Mouse (Mus musculus): ENCODE measurements around the gene Mxi1.
A peak's percentile ranks its signal among the peaks of the same experiment; 100 is the strongest.

Gene Mxi1

DNA sequence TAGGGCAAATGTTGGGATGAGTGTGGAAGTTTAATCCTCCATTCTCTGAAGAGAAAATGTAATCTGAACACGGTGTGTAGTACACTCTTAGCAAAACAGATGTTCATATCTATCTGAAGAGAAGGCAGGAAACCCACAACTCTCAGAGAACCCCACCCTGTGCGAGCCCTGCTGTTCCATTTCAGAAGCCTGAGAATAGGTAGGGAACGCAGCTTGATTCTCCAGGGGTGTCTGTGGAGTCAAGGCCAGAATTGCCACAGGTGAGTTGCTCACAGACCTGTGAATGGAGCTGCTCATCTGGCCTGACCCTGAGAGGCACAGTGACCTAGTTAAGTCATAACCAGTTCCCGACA lies 10.5 kb upstream of the Mxi1 start:
- no peak for DNase-seq (ENCODE audit: low read depth, low spot score)

GRCm38 (mm10) chr19:53303382-53303781 lies 6.9 kb upstream of the Mxi1 start:
- DNase-seq (ENCODE audit: low read depth, low spot score): no peak

GRCm38 (mm10) chr19:53305621-53306020 lies 4.7 kb upstream of the Mxi1 start:
- DNase-seq (ENCODE audit: low read depth, low spot score): no peak

DNA sequence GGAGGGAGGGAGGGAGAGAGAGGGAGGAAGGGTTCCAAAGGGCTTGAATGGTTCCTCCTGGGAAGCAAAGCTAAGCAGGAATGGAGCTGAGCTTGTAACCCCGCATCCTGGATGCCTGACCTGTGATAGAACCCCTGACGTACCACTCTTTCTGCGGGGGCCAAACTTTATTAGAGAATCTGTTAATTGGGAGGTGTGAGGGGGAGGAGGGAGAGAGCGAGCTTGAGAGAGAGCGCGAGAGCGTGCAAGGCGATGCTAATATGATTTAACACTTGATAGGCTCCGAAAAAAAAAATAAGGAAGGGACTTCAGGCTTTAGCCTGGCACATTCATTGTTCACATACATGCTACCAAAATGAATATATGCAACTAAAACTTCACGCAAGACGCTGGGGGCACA lies 3.6 kb upstream of the Mxi1 start:
- no peak for DNase-seq (ENCODE audit: low read depth, low spot score)

DNA sequence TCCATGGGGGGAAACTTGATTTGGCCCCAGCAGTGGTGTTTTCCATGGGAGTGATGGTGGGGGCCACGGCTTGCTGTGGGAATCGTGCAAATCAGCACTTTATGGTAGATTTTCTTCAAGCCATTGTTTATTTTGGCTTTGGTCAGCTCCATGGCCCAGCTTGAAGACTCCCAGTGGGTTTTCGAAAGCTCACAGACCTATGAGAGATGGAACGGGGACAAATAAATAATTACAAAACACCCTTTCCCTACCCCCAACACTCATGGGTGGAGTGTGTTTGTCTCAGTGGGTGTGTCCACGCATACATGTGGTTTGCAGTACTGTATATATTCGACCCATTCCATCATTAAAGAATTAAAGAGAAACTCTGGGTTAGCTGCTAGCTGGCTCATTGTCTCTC lies 3.1 kb upstream of the Mxi1 start:
- no peak for DNase-seq (ENCODE audit: low read depth, low spot score)

DNA sequence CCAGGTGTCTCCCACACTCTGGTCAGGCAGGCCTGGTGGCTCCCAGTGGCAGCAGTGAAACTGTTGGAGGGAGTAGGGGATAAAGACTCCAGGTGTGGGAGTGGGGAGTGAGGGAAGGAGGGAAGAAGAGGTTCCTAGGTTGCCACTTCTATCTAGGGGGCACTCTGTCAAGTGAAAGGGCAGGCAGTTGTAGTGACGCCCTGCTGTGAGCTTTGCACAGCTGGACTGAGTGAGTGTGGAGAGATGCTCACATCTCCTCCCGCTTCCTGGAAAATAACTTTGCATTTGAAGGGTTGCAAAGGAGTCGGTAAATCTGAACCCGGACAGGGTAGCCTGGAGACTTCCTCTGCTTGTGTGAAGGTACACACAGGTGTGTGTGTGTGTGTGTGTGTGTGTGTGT lies 687 bp upstream of the Mxi1 start:
- no peak for DNase-seq (ENCODE audit: low read depth, low spot score)

GRCm38 (mm10) chr19:53310771-53311523 lies 629 bp downstream of the Mxi1 start:
- peak; percentile 51 for DNase-seq (ENCODE audit: low read depth, low spot score)

DNA sequence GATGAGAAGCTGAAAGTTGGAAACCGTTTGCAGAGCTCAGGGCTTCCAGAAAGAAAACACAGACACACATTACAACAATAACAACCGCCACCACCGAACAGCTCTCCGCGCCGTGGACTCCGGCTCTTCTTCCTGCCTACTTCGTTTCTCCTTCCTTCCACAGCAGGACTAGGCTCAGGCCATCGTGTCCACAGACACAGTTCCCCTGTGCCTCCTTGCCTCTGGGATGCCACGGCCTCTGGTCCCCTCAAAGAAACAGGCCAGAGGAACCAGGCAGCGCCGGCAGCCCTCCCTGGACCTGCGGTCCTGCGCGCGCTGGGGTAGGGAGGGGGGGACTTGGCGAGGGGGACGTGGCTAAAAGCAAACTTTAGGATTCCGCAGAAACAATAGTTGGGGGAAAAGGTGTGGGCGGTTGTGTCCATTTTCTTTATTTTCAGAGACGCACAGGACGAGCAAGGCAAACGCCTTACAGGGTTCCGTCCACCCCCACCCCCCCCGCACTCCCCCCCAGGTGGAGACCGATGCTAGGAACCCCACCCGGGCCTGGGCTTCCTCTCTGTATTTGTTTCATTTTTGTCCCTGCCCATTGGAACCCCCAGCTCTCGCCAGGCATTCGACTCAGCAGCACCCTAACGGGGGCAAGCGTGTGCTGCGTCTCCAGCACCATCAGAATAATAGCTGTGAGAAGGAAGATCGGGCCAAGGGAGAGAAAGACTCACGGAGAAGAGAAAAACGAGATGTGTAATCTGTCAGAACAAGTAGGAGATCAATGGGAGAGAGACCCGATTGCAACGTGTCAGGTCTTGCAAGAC lies 1.4 kb downstream of the Mxi1 start:
- DNase-seq (ENCODE audit: low read depth, low spot score): peak; percentile 34

- DNase-seq (ENCODE audit: low read depth, low spot score): peak; percentile 49
These were observed 2.1 kb downstream of the Mxi1 start for GRCm38 (mm10) chr19:53312336-53312871.

GRCm38 (mm10) chr19:53312951-53313683 lies 2.8 kb downstream of the Mxi1 start:
- peak; percentile 66 for DNase-seq (ENCODE audit: low read depth, low spot score)

DNA sequence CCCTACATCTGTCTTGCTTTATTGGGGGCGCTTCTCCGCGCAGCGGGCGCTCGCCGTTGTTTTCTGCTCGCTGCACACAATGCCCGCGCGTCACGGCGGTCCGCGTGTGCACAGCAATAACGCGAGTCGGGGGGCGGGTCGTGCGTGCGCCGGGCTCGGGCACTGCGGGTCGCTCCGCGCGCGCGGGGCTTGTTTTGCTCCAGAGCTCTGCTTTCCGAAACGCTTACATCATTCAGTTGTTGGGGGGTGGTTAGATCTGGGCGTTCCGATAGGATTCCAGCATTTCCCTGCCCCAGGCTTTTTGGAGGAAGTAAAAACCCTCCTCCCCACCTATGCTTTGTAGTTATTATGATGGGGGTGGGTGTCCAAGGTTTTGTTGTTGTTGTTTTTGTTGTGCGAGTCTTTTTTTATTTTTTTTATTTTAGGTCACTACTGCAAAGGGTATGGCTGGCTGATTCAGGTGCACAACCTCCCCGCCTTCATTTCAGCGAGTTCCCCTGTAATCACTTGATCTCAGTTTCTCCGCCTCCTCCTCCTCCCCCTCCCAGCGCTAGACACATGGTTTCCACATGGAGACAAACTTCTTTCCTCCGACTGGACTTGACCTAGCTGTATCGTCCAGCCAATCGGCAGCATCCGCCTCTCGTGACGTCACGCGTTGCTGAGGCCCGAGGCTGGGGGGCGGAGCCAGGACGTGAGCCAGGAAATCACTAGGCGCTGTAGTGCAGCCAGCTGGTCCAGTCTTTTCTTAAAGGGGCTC lies 3.5 kb downstream of the Mxi1 start:
- peak; percentile 99 for DNase-seq (ENCODE audit: low read depth, low spot score)

DNA sequence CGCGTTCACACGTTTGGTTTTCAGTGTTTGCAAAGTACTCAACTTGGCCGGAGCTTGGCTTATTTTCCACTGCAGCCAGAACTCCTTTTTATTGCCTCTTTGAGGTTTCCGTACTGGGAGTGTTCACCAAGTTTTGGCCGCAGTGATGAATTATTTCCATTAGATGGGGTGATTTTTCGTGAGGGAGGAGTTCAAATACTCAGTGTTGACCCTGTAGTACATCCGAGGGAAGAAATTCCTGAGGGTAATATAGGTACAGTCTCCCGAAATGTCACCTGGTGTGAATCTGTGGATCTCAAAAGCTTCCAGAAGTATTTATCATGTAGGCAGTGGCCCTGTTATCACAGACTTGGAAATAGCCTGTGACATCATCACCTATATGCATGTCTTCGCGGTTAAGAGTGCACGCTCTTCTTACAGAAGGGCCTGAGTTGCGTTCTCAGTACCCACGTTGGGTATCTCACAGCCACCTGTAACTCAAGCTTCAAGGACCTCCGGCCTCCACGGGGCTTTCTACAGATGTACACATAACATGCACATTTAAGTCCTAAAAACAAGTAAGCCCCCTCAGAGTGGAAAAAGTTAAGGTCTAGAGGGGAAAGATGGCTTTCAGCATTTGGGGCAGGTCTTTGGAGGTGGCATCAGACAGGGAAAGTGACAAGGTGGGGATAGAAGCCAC lies 4.4 kb downstream of the Mxi1 start:
- no peak for DNase-seq (ENCODE audit: low read depth, low spot score)

- DNase-seq (ENCODE audit: low read depth, low spot score): no peak
These were observed 4.9 kb downstream of the Mxi1 start for GRCm38 (mm10) chr19:53315209-53315654.

GRCm38 (mm10) chr19:53316105-53316504 lies 5.8 kb downstream of the Mxi1 start:
- DNase-seq (ENCODE audit: low read depth, low spot score): no peak

DNA sequence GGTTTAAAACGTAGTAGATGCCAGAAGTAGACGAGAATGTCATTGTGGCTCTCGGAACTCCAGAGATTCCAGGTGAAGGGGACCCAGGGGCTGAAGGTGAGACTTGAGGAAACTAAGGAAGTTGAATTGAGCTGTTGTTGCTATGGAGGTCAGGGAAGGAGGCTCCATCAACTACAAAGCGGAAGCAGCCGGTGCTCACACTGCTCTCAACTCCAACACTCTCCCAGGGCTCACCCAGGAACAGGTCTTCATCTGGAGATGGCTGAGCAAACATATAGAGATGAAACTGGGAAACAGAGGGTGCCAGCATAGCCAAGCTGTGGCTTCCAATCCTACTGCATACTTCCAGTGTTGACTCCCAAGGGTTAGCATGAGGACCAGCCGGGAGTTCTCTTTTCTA lies 6.6 kb downstream of the Mxi1 start:
- DNase-seq (ENCODE audit: low read depth, low spot score): no peak

DNA sequence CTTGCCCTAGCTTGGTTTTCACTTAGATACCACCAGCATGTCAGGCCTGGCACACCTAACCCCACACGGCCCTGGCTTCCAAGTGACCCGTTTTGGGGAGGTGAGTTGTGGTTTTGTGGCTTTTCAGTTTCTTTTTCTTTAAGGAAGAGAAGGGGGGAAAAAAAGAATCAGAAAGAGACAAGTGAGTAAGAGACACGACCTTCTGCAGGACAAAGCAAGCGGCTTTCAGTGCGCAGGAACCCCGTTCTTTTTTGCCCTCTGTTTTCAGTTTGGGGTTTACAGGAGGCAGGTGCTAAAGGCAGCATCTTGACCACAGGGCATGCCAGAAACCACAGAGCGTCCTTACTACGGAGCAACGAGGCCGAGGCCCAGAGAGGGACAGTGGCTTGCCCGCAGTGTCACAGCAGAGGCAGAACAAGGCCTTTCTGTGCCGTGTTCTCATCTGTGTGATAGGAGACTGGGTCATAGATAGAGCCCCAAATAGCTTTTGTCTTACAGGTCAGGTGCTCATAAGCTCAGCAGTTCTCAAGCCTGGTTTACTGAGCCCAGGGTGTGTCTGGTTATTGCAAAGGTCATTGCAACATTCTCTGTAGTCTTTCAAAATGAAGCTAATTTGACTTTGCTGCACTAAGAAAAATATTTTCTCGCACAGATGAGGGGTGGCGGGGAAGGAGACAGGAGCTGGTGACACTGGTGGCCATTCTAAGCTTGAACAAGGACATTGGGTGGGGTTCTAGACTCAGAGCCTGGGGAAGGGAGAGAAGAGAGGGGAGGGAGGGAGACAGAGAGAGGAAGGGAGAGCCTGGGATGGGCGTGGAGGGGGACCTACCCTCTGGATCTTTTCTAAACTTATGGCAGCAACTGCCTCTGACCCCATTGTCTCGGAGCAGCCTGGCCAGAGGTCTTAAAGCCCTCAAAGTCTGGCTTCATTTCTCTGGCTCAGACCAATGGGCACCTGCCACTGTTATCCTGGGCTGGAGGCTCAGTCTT lies 8.1 kb downstream of the Mxi1 start:
- DNase-seq (ENCODE audit: low read depth, low spot score): no peak

DNA sequence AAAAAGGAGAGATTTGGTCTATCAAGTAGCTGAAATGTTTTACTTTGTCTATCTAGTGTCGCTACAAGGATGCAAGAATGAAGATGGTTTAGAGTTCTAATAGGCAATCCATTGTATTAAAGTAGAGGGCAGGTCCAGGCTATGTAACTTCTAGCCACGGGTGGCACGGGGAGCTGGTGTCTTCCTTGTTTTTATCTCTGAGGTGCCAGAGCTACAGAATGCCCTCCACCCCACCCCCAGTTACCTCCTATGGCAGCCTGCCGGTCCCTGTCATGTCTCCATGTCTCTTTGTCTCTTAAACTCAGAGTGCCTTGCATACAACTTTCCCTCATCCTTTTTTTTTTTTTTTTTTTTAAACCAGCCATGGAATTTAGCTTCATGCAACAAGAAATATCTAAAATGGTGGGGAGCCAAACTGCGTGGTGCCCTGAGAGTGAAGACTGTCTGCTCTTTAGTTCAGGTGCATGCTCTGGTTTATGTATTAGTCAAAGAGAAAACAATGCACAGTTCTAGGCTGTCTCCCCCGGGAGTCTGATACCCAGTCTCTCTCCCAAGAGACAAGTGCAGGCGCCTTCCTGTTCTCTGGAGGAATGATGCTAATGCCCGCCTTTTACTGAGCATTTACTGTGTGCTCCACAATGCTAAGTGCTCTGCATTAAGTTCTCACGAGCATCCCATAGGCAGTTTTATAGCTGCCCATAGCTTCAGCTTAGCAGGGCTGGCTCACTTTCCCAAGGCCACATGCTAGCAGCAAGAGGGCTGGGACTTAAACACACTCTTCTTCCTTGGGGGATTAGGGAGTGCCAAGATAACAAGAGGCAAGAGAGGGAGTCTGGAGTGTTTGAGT lies 10.2 kb downstream of the Mxi1 start:
- DNase-seq (ENCODE audit: low read depth, low spot score): no peak

DNA sequence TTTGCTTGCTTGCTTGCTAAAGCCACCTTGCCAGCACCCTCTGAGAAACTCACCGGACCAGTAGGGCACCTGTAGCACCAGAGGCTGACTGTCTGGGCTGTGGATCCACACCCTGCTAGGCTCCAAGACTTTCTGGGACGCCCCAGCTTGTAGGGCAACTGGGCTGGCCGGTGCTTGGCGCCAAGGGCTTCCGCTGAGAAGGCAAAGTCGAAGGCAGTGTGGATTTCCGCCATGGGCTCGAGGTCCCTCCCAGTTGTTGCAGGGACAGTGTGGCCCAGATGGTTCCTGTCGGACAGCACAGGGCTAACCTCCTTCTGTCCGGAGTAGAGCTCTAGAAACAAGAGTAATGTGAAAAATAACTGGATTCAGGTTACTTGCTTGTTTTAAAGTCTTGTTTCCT lies 11.0 kb downstream of the Mxi1 start:
- DNase-seq (ENCODE audit: low read depth, low spot score): no peak

All from forelimb bud, embryonic 11.5 days (tissue).